Mouse (Mus musculus): ENCODE measurements around the gene Pde2a.

Gene Pde2a

GRCm38 (mm10) chr7:101421529-101421928, at the start of gene Pde2a:
Gene Pde2a, plus strand, starts transcription at chr7:101421691.
- no peak for DNase-seq (ENCODE audit: low read depth, low spot score)

GRCm38 (mm10) chr7:101373082-101373481, 48.4 kb upstream of the Pde2a start:
- DNase-seq (ENCODE audit: low read depth, low spot score) = no peak

GRCm38 (mm10) chr7:101374155-101374554, 47.3 kb upstream of the Pde2a start:
- DNase-seq (ENCODE audit: low read depth, low spot score) = peak; percentile 51

- DNase-seq (ENCODE audit: low read depth, low spot score) = no peak
Observed at GRCm38 (mm10) chr7:101376701-101377340, 44.7 kb upstream of the Pde2a start.

GRCm38 (mm10) chr7:101377741-101378262, 43.7 kb upstream of the Pde2a start:
- peak; percentile 75 for DNase-seq (ENCODE audit: low read depth, low spot score)

- DNase-seq (ENCODE audit: low read depth, low spot score) = no peak
Observed at GRCm38 (mm10) chr7:101378285-101378684, 43.2 kb upstream of the Pde2a start.

GRCm38 (mm10) chr7:101378796-101379465, 42.6 kb upstream of the Pde2a start:
- DNase-seq (ENCODE audit: low read depth, low spot score) = no peak

- no peak for DNase-seq (ENCODE audit: low read depth, low spot score)
Observed at GRCm38 (mm10) chr7:101379732-101380131, 41.8 kb upstream of the Pde2a start.

- no peak for DNase-seq (ENCODE audit: low read depth, low spot score)
Observed at GRCm38 (mm10) chr7:101381512-101381911, 40.0 kb upstream of the Pde2a start.

GRCm38 (mm10) chr7:101382378-101382777, 39.1 kb upstream of the Pde2a start:
- peak; percentile 47 for DNase-seq (ENCODE audit: low read depth, low spot score)

- DNase-seq (ENCODE audit: low read depth, low spot score) = no peak
Observed at GRCm38 (mm10) chr7:101383756-101384155, 37.7 kb upstream of the Pde2a start.

- no peak for DNase-seq (ENCODE audit: low read depth, low spot score)
Observed at GRCm38 (mm10) chr7:101384931-101385330, 36.6 kb upstream of the Pde2a start.

GRCm38 (mm10) chr7:101385331-101385733, 36.2 kb upstream of the Pde2a start:
- peak; percentile 78 for DNase-seq (ENCODE audit: low read depth, low spot score)

GRCm38 (mm10) chr7:101385866-101386452, 35.5 kb upstream of the Pde2a start:
- peak; percentile 20 for DNase-seq (ENCODE audit: low read depth, low spot score)

GRCm38 (mm10) chr7:101389256-101389655, 32.2 kb upstream of the Pde2a start:
- no peak for DNase-seq (ENCODE audit: low read depth, low spot score)

GRCm38 (mm10) chr7:101391909-101392479, 29.5 kb upstream of the Pde2a start:
- DNase-seq (ENCODE audit: low read depth, low spot score) = no peak

- no peak for DNase-seq (ENCODE audit: low read depth, low spot score)
Observed at GRCm38 (mm10) chr7:101393015-101393414, 28.5 kb upstream of the Pde2a start.

- DNase-seq (ENCODE audit: low read depth, low spot score) = peak; percentile 90
Observed at GRCm38 (mm10) chr7:101393694-101394504, 27.6 kb upstream of the Pde2a start.

- no peak for DNase-seq (ENCODE audit: low read depth, low spot score)
Observed at GRCm38 (mm10) chr7:101394569-101394968, 26.9 kb upstream of the Pde2a start.

- no peak for DNase-seq (ENCODE audit: low read depth, low spot score)
Observed at GRCm38 (mm10) chr7:101395471-101395870, 26.0 kb upstream of the Pde2a start.

GRCm38 (mm10) chr7:101397175-101397574, 24.3 kb upstream of the Pde2a start:
- DNase-seq (ENCODE audit: low read depth, low spot score) = no peak
